Mouse (Mus musculus): ENCODE data around the gene Dnaja1. TPM values are rescaled to one million over a fixed set of nuclear protein-coding genes. Genes with fewer than 3 reads are reported as not detected.

Dnaja1 gene
- 10.7 and 51.5 TPM in 2 replicates for polyA plus RNA-seq (2012; ENCODE audit: low replicate concordance)

GRCm38 (mm10) chr4:40722011-40722666 lies at the start of gene Dnaja1:
TSS of gene Dnaja1 (plus strand) at chr4:40722150.

GRCm38 (mm10) chr4:40702797-40703709 lies 18.9 kb upstream of the Dnaja1 start, which contains the start of gene Aptx:
TSS of gene Aptx (minus strand) at chr4:40703194.

GRCm38 (mm10) chr4:40757780-40758420 lies 36.0 kb downstream of the Dnaja1 start, which contains the start of gene Smu1:
TSS of gene Smu1 (minus strand) at chr4:40757923.

Other genes with a start within 250 kb of the Dnaja1 start
- 0.39 and 1.1 TPM in 2 replicates for gene Tmem215, start 250.0 kb upstream of the Dnaja1 start, polyA plus RNA-seq (2012; ENCODE audit: low replicate concordance)
- 0.60 and 1.1 TPM in 2 replicates for gene Aptx, start 19.0 kb upstream of the Dnaja1 start, polyA plus RNA-seq (2012; ENCODE audit: low replicate concordance)
- 3.1 and 4.9 TPM in 2 replicates for gene Smu1, start 35.8 kb downstream of the Dnaja1 start, polyA plus RNA-seq (2012; ENCODE audit: low replicate concordance)
- gene B4galt1, start 131.9 kb downstream of the Dnaja1 start, polyA plus RNA-seq (2012; ENCODE audit: low replicate concordance), result 50.1 and 56.8 TPM in 2 replicates
- gene Spink4, start 197.9 kb downstream of the Dnaja1 start, polyA plus RNA-seq (2012; ENCODE audit: low replicate concordance), result not detected in 2 replicates
- gene Bag1, start 226.1 kb downstream of the Dnaja1 start, polyA plus RNA-seq (2012; ENCODE audit: low replicate concordance), result 378 and 445 TPM in 2 replicates
- gene Chmp5, start 226.3 kb downstream of the Dnaja1 start, polyA plus RNA-seq (2012; ENCODE audit: low replicate concordance), result 2.1 and 2.2 TPM in 2 replicates
- 11.2 and 13.3 TPM in 2 replicates for gene Nfx1, start 248.8 kb downstream of the Dnaja1 start, polyA plus RNA-seq (2012; ENCODE audit: low replicate concordance)

Data from leukemia stem cell, adult 10-12 weeks (primary cell).